Mouse (Mus musculus) limb, embryonic 11.5 days (tissue): Measurements from ENCODE around the gene Lcn5. TPM values are rescaled to one million over a fixed set of nuclear protein-coding genes. Genes with fewer than 3 reads are reported as not detected.

Source experiments
- ATAC-seq: fragments of 200-750 bp; cut with Nextera tagmentation; 2 replicates; pipeline ENCODE4 v1.8.0; 2017; ENCODE audit warnings: low read depth; ENCODE audit not compliant: insufficient number of reproducible peaks, low FRiP score, low TSS enrichment
- DNase-seq: peaks from one replicate; pipeline ENCODE4 v3.0.0-alpha.2; 2015; ENCODE audit warnings: low spot score
- H3K27ac ChIP-seq: fragments of 300-500 bp; sonication (generic); replicated peaks from 2 replicates; pipeline ENCODE4 v1.5.1; 2014; ENCODE audit warnings: low read depth, mild to moderate bottlenecking, low read length
- H3K27me3 ChIP-seq: fragments of 300-500 bp; sonication (generic); 2 replicates; pipeline ENCODE4 v1.6.1; 2014; ENCODE audit warnings: mild to moderate bottlenecking, low read length, mixed read lengths; ENCODE audit not compliant: control insufficient read depth, insufficient read depth
- H3K36me3 ChIP-seq: fragments of 300-500 bp; sonication (generic); 2 replicates; pipeline ENCODE4 v1.6.1; 2014; ENCODE audit warnings: mild to moderate bottlenecking, low read length, moderate library complexity, mixed read lengths; ENCODE audit not compliant: control insufficient read depth, insufficient read depth
- H3K4me1 ChIP-seq: fragments of 300-500 bp; sonication (generic); 2 replicates; pipeline ENCODE4 v1.6.1; 2014; ENCODE audit warnings: low read length, mixed read lengths; ENCODE audit not compliant: control insufficient read depth, insufficient read depth
- H3K4me2 ChIP-seq: fragments of 300-500 bp; sonication (generic); 2 replicates; pipeline ENCODE4 v1.6.1; 2014; ENCODE audit warnings: low read depth, mild to moderate bottlenecking, moderate library complexity; ENCODE audit not compliant: severe bottlenecking
- H3K4me3 ChIP-seq: fragments of 300-500 bp; sonication (generic); 2 replicates; pipeline ENCODE4 v1.5.1; 2014; ENCODE audit warnings: low read depth, low read length
- H3K9ac ChIP-seq: fragments of 300-500 bp; sonication (generic); 2 replicates; pipeline ENCODE4 v1.6.1; 2014; ENCODE audit warnings: mild to moderate bottlenecking, low read length
- H3K9me3 ChIP-seq: fragments of 300-500 bp; sonication (generic); 2 replicates; pipeline ENCODE4 v1.6.1; 2016; ENCODE audit warnings: low read length; ENCODE audit not compliant: control insufficient read depth
- WGBS: fragments of 180-500 bp; shearing (Covaris S2); extraction: QIAGEN DNeasy Blood & Tissue Kit; methylation state at CpG from one replicate; pipeline ENCODE4 v1.1.7; 2014; 5-methylcytosine and 5-hydroxymethylcytosine counted together
- polyA plus RNA-seq: library from polyadenylated mRNA; unstranded; fragments of >200 nt; fragmentation: Nextera tagmentation; extraction: Ambion mirVana; gene quantifications from 2 replicates; pipeline ENCODE4 v1.2.1, GENCODE M21; 2014

Gene Lcn5
- polyA plus RNA-seq, 1 experiment from 2014 or later = not detected

DNA sequence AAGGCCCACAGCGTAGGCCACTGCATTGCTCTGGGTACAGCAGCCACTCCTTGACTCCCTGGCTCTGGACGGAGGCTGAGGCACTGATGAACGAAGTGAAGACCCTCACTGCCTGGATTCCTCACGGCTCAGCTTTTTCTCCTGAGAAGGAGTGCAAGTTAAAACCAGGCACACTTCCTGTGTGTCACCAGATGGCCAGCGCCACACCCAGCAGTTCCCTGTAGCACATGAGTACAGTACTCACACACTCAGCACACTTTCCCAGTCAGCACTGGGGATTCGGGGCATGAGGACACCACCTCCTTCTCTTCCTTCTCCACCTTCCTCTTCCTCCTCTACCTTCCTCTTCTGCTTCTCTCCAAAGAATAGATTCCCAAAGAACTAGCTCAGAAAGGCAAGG lies 29.9 kb upstream of the Lcn5 start, which contains the start of gene Fcna:
Gene Fcna (minus strand): TSS at position 220 of the 400 bp plus-strand sequence.
- no peaks in the 10 kb centered on the region for H3K4me1 ChIP-seq
- DNase-seq (no peak), ATAC-seq (no peak)
- no peaks in the 10 kb centered on the region for H3K9me3 ChIP-seq
- no peak within 1 kb of the TSS for H3K27ac ChIP-seq
- no peaks in the 10 kb centered on the region for H3K27me3 ChIP-seq
- no peak within 1 kb of the TSS for H3K4me3 ChIP-seq
- no peaks in the 10 kb centered on the region for H3K36me3 ChIP-seq
- no peak within 1 kb of the TSS for H3K9ac ChIP-seq
- 74% methylated on average over 6 of the region's 6 CpGs for WGBS
- H3K4me2 ChIP-seq = no peak within 1 kb of the TSS

DNA sequence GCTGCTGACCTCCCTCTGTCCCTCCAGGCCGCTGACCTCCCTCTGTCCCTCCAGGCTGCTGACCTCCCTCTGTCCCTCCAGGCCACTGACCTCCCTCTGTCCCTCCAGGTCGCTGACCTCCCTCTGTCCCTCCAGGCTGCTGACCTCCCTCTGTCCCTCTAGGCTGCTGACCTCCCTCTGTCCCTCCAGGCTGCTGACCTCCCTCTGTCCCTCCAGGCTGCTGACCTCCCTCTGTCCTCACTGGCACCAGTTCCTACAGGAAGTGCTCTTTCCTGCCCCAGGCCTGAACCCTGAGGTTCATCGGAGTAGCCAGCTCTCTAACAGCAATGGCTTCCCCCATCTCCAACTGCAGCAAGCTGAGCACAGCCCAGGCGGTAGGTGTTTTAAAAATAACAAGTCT lies 29.0 kb upstream of the Lcn5 start:
- no peak overlapping the region for H3K27ac ChIP-seq
- H3K9ac ChIP-seq = no peak overlapping the region
- H3K27me3 ChIP-seq = no peaks in the 10 kb centered on the region
- no peak overlapping the region for H3K4me2 ChIP-seq
- no peaks in the 10 kb centered on the region for H3K9me3 ChIP-seq
- ATAC-seq (no peak), DNase-seq (no peak)
- H3K36me3 ChIP-seq = no peaks in the 10 kb centered on the region
- H3K4me1 ChIP-seq = no peaks in the 10 kb centered on the region
- 45% methylated on average over 4 of the region's 4 CpGs for WGBS
- H3K4me3 ChIP-seq = no peak overlapping the region

DNA sequence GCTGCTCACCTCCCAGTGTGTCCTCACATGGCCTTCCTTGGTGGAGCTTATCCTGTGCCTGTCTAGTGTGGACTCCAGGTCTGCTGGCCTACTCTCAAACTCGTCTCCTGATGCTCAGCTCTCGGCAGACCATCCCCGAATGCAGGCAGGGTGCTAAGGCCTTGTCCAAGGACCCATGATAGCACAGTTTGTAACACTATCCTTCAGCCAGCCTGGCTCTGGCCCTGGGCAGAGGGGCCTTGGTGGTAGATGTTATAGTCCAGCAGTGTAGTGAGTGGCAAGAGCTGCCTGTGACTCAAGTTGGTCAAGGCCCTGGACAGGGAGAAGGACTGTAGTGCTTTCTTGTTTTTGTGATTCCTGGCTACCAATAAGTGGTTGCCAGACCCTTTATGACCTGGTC lies 24.1 kb upstream of the Lcn5 start:
- DNase-seq = no peak
- Histone ChIP-seq H3K36me3 (no peaks in the 10 kb centered on the region), H3K27me3 (no peaks in the 10 kb centered on the region), H3K27ac (no peak overlapping the region), H3K9ac (no peak overlapping the region), H3K4me3 (no peak overlapping the region), H3K4me2 (no peak overlapping the region), H3K4me1 (no peaks in the 10 kb centered on the region), H3K9me3 (no peaks in the 10 kb centered on the region)
- ATAC-seq = no peak
- WGBS = 86% methylated on average over 3 of the region's 3 CpGs

DNA sequence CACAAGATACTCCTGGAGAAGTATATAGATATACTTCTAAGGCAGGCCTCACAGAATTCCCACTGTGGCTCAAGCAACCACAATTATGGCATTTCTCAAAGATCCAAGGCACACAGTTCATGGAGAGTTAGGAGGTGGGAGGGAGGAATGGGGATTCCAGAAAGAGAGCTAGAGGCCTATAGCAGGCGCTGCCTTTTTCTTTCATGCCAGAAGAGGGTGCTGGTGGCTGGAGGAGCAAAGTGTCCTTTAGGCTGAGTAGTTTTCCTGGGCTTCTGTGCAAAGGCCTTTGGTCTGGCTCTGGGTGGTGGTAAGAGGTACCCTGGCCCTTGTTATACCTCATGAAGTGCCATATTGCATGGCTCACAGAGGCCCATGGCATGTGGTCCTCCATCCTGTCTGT lies 23.7 kb upstream of the Lcn5 start:
- H3K27me3 ChIP-seq = no peaks in the 10 kb centered on the region
- ATAC-seq = no peak
- H3K4me1 ChIP-seq = no peaks in the 10 kb centered on the region
- no peak overlapping the region for H3K9ac ChIP-seq
- H3K36me3 ChIP-seq = no peaks in the 10 kb centered on the region
- no peak overlapping the region for H3K4me2 ChIP-seq
- no peak overlapping the region for H3K4me3 ChIP-seq
- no peak for DNase-seq
- no peak overlapping the region for H3K27ac ChIP-seq
- 53% methylated on average over 1 of the region's 1 CpGs for WGBS
- H3K9me3 ChIP-seq = no peaks in the 10 kb centered on the region

DNA sequence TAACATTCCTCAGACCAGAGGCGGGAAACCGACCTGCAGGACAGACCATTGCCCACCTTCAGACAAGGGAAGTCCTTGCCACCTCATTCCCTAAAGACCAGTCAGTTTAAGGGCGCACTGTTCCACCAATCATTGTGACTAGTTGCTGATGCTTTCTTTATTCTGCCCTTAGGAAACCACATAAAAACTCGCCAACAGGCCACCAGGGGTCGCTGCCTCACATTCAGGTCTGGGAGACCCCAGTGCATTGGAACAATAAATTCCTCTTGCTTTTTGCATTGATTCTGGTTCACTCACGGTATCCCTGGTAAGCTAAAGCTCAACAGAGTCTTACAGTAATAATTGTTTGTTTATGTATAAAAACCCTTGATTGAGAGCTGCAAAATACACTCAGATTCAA lies 17.9 kb upstream of the Lcn5 start:
- ATAC-seq (no peak), DNase-seq (peak; percentile 79)
- Histone ChIP-seq H3K4me1 (no peaks in the 10 kb centered on the region), H3K9me3 (no peaks in the 10 kb centered on the region), H3K27me3 (no peaks in the 10 kb centered on the region), H3K9ac (no peak overlapping the region), H3K27ac (no peak overlapping the region), H3K36me3 (no peaks in the 10 kb centered on the region), H3K4me3 (no peak overlapping the region), H3K4me2 (no peak overlapping the region)
- WGBS = 12% methylated on average over 6 of the region's 6 CpGs

DNA sequence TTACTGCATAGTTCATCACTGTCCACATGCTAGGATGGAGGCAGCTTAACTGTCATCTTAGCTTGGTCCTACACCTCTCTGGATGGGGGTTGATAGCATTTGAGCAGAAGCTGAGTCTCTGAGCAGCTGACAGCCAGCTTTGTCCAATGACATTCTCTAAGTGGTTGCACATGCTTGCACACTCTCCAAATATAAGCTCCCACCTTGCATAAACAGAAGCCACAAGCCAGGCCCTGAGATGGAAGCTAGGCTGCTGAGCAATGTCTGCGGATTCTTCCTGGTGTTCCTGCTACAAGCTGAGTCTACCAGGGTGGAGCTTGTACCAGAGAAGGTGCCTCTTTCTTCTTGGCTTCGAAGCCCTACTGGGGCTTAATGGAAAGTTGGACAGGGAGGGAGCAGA lies 4.8 kb upstream of the Lcn5 start, which contains the start of gene Lcn8:
Gene Lcn8 (plus strand): TSS at position 219 of the 400 bp plus-strand sequence.
- WGBS = 79% methylated on average over 2 of the region's 2 CpGs
- DNase-seq (no peak), ATAC-seq (no peak)
- H3K27me3 ChIP-seq = no peaks in the 10 kb centered on the region
- H3K4me3 ChIP-seq = no peak within 1 kb of the TSS
- H3K4me1 ChIP-seq = no peaks in the 10 kb centered on the region
- no peak within 1 kb of the TSS for H3K27ac ChIP-seq
- H3K9me3 ChIP-seq = no peaks in the 10 kb centered on the region
- no peaks in the 10 kb centered on the region for H3K36me3 ChIP-seq
- no peak within 1 kb of the TSS for H3K9ac ChIP-seq
- no peak within 1 kb of the TSS for H3K4me2 ChIP-seq

DNA sequence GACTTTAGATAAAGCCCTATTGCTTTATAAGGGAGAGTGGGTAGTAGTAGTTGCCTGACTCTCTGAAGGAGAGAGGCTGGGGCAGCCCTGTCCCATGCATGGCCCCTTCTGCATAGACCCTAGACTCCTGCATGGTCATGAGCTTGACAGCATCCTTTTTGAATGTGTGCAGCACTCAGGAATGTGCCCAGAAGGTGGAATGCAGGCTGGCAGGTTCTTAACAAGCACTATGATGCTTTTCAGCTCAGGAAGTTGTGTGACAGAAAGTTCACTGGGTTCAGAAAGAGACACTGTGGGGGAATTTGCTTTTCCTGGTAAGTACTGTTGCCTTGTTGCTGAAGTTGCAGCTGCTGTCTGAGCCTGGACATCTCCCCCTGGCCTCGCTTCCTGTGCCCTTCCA lies 3.2 kb upstream of the Lcn5 start:
- Histone ChIP-seq H3K9ac (no peak overlapping the region), H3K4me1 (no peaks in the 10 kb centered on the region), H3K27me3 (no peaks in the 10 kb centered on the region), H3K9me3 (no peaks in the 10 kb centered on the region), H3K4me2 (no peak overlapping the region), H3K36me3 (no peaks in the 10 kb centered on the region), H3K4me3 (no peak overlapping the region), H3K27ac (no peak overlapping the region)
- no peak for ATAC-seq
- WGBS = 59% methylated on average over 1 of the region's 1 CpGs
- DNase-seq = no peak

DNA sequence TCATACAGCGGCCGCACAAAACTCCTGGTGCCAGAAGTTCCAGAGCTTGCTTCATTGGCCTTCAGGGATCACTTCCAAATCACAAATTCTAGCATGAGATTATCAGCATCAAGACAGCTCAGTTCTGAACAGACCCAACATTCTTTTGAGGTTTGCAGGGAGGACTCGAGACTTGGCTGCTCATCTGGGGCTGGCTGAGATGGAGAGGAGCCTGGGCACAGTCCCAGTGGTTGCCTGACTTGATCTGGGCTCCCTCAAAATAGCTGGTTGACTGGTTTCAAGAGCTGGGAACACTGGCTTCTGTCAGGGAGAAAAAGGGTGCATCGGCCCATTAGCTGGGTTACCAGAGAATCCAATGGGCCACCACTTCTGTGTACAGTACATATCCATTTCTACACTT lies 1.1 kb upstream of the Lcn5 start:
- no peaks in the 10 kb centered on the region for H3K4me1 ChIP-seq
- no peak overlapping the region for H3K4me2 ChIP-seq
- no peak overlapping the region for H3K27ac ChIP-seq
- no peaks in the 10 kb centered on the region for H3K27me3 ChIP-seq
- DNase-seq (no peak), ATAC-seq (no peak)
- H3K36me3 ChIP-seq = no peaks in the 10 kb centered on the region
- WGBS = 80% methylated on average over 4 of the region's 4 CpGs
- H3K9me3 ChIP-seq = no peaks in the 10 kb centered on the region
- no peak overlapping the region for H3K9ac ChIP-seq
- H3K4me3 ChIP-seq = no peak overlapping the region

DNA sequence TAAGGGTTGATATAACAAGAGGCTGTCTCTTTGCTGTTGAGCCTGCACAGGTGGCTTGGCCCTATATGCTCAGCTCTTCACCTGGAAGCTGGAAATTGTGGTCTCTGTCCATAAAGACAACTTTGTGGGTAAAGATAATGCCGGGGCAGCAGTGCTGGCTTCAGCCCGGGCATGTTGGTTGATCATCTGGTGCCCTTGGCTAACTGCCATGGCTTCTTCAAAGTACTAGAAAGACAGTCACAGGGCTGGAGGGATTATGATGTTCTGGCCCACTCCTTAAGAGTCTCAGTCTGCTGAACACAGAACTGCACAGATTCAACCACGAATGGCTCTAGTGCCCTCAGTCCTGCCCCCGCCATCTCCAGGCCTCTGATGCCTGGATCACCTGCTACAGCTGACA lies 506 bp upstream of the Lcn5 start:
- 84% methylated on average over 4 of the region's 4 CpGs for WGBS
- no peak for DNase-seq
- Histone ChIP-seq H3K4me1 (no peaks in the 10 kb centered on the region), H3K9ac (no peak overlapping the region), H3K27me3 (no peaks in the 10 kb centered on the region), H3K4me2 (no peak overlapping the region), H3K4me3 (no peak overlapping the region), H3K9me3 (no peaks in the 10 kb centered on the region), H3K27ac (no peak overlapping the region), H3K36me3 (no peaks in the 10 kb centered on the region)
- no peak for ATAC-seq
